Mouse (Mus musculus): Measurements from ENCODE around the gene Gpatch3.
A peak's percentile ranks its signal among the peaks of the same experiment; 100 is the strongest.

The Gpatch3 gene

DNA sequence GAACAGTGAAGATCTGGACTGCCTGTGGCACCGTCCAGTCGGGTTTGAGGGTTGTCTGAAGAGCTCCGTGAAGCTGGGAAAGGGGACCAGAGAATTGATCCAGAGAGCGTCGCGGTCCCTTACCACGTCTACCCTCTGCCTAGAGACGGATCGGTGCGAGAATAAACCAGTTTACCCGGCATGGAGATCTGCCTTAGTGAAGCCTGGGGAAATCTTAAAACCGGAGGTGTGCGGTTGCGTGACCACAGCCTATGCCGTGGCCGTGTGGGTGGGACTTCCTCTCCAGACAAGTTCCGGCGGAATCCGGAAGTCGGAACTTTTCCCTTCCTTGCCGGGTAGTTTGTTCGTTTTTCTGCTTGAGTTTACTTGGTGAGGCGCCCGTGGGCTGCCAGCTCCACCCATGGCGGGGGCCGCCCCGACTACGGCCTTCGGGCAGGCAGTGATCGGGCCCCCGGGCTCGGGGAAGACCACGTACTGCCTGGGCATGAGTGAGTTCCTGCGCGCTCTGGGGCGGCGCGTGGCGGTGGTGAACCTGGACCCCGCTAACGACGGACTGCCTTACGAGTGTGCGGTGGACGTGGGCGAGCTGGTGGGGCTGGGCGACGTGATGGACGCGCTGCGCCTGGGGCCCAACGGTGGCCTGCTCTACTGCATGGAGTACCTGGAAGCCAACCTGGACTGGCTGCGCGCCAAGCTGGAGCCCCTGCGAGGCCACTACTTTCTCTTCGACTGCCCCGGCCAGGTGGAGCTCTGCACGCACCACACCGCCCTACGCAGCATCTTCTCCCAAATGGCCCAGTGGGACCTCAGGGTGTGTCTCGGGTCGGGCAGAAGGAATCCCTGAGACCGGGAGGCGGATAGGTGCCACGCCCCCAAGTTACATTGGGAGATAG, 9.8 kb downstream of the Gpatch3 start, which contains the start of gene Gpn2:
Gene Gpn2, plus strand, starts transcription at position 304 of the 893 bp plus-strand sequence.
- DNase-seq (ENCODE audit: low read depth): peak; percentile 55

DNA sequence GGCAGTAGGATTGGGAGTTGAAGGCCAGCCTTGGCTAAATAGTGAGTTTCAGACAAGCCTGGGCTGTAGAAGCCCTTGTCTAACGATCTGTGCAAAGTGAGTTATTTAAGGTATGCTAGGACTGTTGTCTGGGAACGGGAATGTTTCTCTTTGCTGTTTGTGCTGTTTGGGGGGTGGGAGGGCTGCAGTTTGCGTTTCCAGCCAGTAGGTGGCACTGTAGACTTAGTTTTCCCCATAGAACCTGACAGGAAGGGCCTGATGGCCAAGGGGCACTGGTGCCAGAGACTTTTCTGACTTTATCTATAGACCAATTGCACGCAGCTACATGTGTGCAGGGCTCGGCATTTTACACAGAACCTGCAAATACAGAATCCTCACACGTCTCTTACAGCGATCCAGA, 18.0 kb downstream of the Gpatch3 start:
- peak; percentile 45 for DNase-seq (ENCODE audit: low read depth)

DNA sequence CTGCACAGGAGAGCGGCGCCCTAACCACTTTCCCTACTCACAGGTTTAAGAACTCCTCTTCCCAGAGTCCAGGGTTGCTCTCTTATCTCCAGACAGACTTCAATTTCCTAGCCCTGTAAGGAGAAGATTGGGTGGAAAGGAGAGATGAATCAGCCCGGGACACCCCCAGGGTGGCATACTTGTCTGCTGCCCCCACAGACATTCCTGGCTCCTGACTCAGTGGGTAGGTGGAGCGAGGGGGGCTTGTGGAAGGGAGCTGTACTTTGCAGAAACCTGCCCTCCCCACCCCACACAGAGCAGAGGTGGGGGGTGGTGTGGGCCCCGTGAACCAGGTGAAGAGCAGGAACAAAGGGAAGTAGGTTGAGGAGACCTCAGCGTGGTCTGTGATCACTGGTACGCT, 21.0 kb downstream of the Gpatch3 start:
- DNase-seq (ENCODE audit: low read depth): no peak

DNA sequence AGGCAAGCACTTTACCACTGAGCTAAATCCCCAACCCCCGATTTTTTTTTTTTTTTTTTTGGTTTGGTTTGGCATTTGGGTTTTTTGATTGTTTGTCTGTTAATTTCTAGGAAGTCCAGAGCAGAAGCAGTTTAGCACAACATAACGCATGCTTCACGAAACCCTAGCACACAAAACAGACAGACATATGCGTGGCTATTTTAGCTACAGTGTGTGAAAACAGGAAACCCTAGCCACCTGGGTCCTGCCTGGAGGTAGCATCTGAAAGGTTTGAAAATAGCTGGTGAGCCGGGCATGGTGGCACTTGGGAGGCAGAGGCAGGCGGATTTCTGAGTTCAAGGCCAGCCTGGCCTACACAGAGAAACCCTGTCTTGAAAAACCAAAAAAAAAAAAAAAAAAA, 21.5 kb downstream of the Gpatch3 start:
- no peak for DNase-seq (ENCODE audit: low read depth)

DNA sequence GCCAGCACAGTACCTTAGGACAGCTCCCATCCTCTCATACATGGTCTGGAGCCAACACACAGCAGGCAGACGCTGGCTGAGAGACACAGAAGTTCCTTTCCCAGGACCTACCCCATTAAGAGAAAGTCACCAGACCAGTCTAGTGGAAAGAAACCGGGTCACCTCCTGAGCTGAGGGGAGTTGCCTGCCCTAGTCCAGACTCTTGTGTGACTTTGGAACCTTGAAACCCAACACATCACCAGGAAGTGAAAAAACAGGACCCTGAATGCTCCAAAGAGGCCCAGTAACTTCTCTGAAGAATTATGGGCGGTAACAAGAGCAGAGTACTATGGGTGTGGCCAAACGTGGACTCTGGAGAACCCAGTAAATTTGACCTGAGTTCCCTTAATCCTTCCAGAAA, 24.1 kb downstream of the Gpatch3 start:
- no peak for DNase-seq (ENCODE audit: low read depth)

DNA sequence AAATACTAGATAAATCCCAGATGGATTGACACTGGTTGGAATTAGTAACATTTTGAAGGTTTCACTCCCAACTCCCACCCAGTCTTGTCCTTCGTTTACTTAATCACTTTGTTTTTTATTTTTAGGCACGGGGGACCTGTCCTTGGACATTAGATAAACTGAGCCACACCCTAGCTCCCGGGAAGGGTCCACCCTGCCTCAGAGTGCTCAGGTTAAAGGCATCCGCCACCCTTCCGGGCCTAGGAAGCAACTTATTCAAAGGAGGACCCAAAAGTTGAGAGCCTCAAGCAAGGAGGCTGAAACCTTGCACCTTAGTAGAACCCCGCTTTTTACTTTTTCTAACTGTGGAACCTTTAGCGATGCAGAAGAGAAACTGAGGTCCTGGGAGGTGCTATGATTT, 24.6 kb downstream of the Gpatch3 start:
- DNase-seq (ENCODE audit: low read depth): no peak

DNA sequence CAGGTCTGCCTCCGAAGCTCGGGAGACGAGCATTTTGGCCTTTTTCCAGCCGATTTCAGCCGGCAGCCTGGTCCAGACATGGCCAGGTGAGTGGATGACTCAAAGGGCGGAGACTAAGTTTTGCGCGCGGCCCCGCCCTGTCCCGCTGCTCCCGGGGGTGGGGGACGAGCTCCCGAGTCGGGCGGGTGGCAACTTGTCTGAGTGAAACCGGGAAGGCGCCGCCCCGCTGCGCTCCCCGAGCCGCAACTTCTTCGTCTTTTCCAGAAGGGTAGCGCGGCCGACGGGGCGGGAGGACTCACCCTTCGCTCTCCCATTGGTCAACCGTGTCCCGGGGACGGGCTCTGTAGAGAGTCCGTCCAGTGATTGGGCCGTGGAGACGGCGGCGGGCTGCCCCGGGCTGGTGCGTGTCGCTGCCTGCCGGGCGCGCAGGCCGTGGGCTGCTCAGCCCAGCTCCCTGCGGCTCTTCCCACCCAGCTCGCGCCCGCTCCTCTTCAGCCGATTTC, 25.1 kb downstream of the Gpatch3 start:
- peak; percentile 75 for DNase-seq (ENCODE audit: low read depth)

DNA sequence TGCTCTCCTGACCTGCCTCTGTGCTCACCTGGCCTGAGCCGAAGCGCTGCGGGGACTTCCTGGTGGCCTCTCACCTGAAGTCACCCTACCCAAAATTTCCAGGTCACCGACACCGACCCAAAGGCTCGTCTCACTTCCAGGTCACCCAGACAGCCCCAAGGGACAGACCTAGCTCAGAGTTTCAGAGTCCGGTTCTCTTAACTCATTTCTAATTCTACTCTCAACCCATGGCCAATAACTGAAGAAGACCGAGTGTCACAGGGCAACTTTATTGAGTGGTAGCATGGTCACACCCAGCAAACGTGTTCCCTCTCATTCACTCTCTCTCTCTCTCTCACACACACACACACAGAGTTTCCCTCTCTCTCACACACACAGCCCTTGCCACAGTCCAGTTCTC, 25.8 kb downstream of the Gpatch3 start:
- DNase-seq (ENCODE audit: low read depth): no peak

DNA sequence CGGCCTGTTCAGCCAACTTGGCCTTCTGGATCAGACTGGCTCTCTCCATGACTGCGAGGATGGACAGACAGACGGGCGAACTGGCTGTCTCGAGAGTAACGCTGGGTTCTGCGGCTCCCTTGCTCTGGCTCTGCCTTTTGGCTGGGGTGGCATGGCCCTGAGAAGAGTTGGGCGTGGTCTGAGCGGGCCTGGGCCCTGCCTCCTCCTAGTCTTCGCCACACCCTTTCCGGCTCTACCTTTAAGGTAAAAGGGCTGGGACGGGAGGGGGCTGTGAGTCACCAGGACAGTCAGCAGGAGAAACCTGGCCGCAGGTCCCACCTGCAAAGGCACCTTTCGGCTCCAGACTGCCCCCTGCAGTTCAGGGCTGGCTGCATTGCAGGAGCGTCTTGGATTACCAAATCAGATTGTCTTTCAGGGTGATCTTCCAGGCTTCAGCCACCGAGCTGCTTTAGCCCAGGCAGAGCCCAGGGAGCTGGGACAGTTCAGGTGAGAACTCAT, 27.2 kb downstream of the Gpatch3 start, which contains the start of gene Sfn:
Gene Sfn, minus strand, starts transcription at position 448 of the 498 bp plus-strand sequence.
- no peak for DNase-seq (ENCODE audit: low read depth)

DNA sequence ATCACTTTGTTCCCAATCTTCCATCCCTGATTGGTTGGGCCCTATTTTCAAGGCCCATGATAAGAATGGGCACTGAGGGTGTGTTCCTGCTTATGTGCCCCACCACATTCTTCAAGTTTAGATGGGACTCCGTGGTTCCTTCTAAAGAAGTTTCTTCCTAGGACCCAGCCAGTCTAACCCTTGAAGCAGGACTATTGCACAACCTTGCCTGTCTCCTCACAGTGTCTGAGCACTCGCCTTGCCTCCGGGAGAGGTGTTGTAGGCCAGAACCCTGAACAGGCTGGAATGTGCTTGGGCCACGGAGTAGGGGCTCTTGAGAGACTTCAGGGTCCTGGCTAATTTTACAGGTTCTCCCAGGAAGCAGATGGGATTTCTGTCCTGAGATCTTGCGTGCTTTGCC, 28.5 kb downstream of the Gpatch3 start:
- DNase-seq (ENCODE audit: low read depth): no peak

DNA sequence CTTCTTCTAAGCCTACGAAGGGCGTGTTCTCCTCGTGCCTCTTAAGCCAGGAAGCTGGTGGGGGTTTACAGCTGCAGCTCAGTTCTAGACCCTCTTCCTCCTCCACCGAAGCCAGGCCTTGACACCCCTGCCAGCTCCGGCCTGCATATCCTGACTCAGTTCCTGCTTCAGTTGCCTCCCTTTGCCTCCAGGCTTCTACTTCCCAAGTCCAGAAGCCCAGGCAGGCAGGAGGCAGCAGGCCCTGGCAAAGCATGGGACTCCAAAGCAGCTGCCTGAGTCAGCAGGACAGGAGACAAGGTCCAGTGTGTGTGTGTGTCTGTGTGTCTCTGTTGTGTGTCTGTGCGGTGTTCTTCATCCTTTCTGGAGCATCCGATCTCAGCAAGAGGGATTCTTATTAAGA, 29.6 kb downstream of the Gpatch3 start:
- no peak for DNase-seq (ENCODE audit: low read depth)

DNA sequence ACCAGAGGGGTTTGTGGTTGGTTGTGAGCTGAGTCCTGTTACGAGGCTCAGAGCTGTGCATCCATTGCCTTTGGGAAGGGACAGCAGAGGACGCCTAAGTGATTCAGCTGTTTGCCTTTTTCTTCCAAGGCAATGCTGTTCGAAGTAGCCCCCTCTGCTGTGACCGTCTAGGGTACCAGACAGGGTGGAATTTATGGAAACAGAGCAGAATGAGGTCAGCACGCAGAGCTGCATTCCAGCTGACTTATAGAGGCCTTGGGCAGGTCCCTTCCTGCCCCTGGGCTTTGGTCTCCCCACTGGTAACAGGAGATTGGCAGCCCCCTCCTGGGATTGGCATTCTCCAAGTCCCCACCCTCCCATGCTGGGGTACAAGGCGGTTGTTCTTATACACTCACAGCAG, 30.3 kb downstream of the Gpatch3 start:
- DNase-seq (ENCODE audit: low read depth): no peak

DNA sequence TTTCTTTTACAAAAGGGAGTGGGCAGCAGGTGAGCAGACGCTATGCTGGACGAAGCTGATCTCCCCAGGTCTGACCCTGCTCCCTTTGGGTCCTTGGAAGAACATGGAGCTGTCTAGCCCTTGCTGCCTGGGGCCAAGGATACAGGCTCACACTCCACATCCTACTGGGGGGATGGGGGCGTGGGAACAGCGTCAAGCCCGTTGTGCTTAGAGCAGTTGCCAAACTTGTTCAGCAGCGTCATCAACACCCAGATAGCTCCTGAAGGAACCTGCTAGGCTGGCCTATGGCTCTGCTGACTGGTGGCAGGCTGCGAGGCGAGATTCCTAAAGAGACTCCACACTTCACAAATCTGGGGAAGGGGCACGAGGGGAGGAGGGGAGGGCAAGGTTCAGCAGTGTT, 30.8 kb downstream of the Gpatch3 start:
- no peak for DNase-seq (ENCODE audit: low read depth)

DNA sequence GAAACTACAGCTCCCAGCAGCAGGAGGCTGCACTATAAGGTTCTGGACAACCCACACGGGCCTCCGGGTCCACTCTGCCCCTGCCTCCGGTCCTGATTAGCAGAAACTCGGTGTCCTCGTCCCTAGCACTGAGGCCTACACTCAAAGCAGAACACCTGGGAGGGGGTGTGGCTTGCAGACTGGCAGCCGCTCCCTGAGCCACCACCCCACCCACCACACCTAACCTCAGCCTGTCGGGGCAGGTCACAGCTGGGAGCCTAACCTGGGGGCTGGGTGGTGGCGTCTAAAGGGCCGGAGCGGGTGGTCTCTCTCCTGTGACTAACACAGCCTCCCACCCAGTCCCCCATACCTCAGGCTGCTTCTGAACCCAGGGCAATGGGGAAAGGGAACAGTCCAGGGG, 32.7 kb downstream of the Gpatch3 start:
- DNase-seq (ENCODE audit: low read depth): no peak

DNA sequence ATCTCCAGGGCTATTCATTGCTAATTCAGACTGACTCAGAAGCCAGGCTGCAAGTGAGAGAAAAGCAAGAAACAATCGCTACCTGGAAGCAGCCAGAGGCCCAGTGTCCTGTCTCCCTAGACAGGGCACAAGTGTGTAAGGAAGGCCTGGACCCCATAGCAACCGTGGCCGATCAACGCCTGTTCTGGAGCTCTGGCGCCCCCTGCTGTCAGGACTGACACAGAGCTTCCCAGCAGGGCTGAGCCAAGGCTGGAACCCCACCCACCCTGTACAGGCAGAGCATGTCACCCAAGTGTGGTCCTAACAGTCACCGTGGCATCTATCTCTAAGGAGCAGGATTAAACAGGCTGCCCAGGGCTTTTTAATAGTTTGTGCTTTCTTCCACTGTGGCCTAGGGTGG, 35.2 kb downstream of the Gpatch3 start:
- DNase-seq (ENCODE audit: low read depth): no peak

DNA sequence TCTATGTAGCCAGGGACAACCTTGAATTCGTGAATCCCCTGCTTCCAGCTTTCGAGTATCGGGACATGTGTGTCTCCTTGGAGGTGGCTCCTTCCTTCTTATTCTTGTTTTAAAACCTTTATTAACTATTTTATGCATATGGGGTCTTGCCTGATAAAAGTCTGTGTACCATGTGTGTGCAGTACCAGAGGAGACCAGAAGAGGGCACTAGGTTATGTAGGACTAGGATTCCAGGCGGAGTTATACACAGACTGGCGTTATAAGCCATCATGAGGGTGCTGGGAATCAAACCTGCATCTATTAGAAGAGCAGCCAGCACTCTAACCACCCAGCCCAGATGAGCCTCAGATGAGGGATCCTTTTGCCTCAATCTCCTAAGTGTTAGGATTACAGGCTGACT, 37.3 kb downstream of the Gpatch3 start:
- no peak for DNase-seq (ENCODE audit: low read depth)

DNA sequence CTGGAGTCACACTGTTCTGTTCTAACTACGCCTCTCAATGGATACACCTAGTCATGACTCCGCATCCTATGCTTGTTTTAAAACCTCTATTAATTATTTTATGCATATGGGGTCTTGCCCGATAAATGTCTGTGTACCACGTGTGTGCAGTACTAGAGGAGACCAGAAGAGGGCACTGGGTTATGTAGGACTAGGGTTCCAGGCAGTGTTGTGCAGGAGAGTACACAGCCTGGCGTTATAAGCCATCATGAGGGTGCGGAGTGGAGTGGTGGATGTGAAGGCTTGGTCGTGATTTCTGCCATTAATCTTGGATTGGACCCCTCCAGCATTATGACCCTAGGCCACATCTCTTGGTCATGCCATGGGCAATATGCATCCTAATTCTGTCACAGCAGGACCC, 37.9 kb downstream of the Gpatch3 start:
- no peak for DNase-seq (ENCODE audit: low read depth)

DNA sequence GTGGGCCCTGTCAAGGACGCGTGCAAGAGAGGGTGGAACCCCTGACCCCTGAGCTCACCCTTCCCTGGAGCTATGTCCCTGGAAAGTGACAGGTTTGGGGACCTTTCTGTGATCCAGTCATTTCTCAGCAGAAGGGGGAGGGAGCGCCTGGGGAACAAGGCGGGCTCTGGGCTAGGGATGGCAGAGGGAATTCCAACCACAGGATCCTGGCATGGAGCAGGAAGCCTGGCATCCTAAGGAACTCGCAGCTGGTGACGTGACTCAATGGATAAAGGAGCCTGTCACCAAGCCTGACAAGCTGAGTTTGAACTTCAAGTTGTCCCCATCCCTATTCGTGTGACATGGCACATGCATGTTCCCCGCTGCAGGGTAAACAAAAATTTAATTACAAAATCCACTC, 38.5 kb downstream of the Gpatch3 start:
- no peak for DNase-seq (ENCODE audit: low read depth)

DNA sequence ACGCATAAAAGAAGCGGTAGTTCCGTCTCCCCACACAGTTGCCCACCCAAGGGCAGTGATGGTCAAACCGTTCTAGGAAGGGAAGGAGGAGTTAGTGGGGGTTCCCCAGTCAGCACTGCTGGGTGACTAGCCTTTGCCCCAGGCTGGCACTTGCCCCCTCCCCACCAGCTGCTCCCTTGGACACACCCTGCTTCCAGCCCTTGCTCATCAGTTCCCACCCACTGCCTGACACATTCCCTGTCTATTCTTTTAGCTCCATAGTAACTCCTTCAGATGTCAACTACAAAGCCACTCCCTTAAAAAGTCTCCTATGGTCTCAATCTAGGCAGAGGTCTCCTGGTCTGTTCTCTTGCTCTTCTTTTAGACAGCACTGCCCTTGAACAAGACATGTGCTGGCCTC, 39.3 kb downstream of the Gpatch3 start:
- no peak for DNase-seq (ENCODE audit: low read depth)

DNA sequence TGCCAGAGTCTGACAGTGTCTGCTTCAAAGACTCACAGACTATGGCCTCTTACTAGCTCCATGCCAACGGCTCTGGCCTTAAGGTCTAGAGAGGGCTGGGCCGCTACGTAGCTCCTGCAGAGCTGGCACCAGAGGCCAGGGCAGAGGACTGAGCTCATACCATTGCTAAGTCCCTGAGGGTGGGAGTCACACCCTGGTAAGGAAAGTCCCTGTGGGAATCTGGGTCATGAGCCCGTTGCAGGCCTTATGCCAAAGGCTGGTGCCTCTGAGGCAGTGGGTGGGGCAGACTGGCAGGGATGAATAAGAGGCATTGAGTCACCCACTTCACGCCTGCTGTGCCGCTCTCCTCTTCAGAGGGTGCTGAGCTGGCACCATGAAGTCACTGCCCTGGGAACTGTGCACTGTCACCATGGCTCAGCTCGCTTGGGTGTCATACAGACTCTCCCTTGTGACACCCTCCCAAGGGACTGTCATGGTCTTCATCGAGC, 39.8 kb downstream of the Gpatch3 start:
- peak; percentile 92 for DNase-seq (ENCODE audit: low read depth)

DNA sequence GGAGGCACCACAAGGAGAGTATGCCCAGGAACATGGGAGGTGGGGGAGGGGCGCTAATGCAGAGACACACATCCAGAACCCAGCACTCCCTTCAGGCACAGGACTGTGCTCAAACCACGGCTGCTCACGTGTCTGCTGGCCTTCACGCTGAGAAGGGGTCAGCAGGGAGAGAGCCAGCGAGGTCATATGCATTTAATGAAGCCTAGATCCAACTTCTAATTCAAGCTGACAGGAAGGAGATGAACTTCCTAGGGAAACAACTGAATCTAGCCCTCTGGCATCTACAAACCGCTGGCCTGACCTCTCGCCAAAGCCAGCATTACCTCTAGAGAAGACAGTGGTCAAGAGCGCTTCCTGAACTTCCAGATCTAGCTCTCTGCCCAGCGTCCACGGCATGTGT, 40.9 kb downstream of the Gpatch3 start:
- DNase-seq (ENCODE audit: low read depth): no peak

DNA sequence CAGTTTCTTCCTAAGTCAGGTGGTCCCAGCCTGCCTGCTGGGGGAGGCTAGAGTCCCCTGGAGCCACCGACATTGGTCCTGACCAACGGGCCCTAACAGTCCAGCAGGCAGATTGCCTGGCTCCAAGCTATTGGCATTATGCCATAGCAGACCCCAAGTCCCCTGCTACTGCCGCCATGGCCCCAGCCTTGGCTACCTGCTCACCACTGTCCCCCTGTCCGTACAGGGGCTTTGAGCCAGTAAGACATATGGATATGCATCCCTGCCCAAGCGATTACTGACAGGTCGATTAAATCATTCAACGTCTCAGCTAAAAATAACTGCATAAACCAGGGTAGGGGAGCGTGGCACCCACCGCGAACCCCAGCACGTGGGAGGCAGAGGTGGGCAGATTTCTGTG, 43.4 kb downstream of the Gpatch3 start:
- no peak for DNase-seq (ENCODE audit: low read depth)

DNA sequence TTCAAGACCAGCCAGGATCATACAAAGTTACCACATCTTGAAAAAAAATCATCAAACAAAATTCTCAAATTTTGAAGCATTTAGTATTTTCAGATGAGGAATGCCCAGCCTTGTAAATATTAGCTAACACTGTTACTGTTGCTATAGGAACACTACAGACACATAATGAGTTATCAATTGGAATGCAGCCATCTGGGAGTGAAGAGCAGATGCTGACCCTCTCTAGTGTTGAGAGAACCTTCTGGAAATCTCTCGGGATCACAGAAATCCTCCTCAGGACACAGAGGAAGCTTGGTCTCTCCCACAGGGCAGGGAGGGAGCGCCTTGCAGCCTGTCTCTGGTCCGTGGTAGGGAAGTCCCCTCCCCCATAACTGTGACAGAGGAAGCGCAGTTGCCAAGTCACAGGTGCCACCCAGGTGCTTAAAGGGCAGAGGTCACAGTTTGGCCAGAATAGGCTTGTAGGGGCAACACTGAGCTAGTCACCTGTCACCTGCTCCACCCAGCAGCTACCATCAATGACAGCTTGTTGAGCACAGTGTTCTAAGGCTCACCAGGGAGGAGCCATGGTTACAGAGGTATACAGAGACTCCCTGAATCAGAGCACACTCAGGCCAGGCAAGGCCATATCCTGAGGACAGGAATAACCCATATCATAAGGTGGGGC, 45.1 kb downstream of the Gpatch3 start:
- no peak for DNase-seq (ENCODE audit: low read depth)
